27 mouse cellular contexts compared by ENCODE assay signal in genomic region chr12:17038246-17038645, GRCm38 (mm10). TPM values are rescaled to one million over a fixed set of nuclear protein-coding genes. Genes with fewer than 3 reads are reported as not detected.
DNase-seq lines count a peak whose midpoint lies in the region; ATAC-seq and TF ChIP-seq lines count a peak whose summit lies in the region.
"Had no signal": no experiment of that assay in that cellular context is flagged by ENCODE, and none has a peak within 500 bp of the region (broad histone marks: within the 10 kb centered on the region; RNA-seq: fewer than 3 reads in every experiment).

No protein-coding gene starts in this region.

- no peaks in the 10 kb centered on the region for H3K79me2 ChIP-seq in heart, adult 2 months (replicated peaks; ENCODE audit: control insufficient read depth, insufficient read depth, low read length)

- H3K9me3 ChIP-seq in lung, postnatal 0 days (ENCODE audit: low read length) = no peaks in the 10 kb centered on the region
- H3K9me3 ChIP-seq: embryonic facial prominence, embryonic 15.5 days; forebrain, embryonic 10.5 days; G1E; heart, embryonic 10.5 days; heart, embryonic 15.5 days; hindbrain, embryonic 12.5 days had no signal

- intact Hi-C loops in heart, postnatal 10 days (cut with DNase I) = loop anchor here (10.0 kb wide), 3 partner anchors 137 to 317 kb away; partner anchors contain the start of gene Kcnf1
- intact Hi-C loops in heart, adult 2 months (cut with DNase I) = no loop called here

- TF ChIP-seq POLR2A in heart, adult 2 months (IDR thresholded peaks at IDR 0.05; ENCODE audit: insufficient read depth, low read depth, low read length) = no peak

- H3K4me2 ChIP-seq in lung, postnatal 0 days (replicated peaks; ENCODE audit: low read depth, low read length) = no peak overlapping the region
- H3K4me2 ChIP-seq: embryonic facial prominence, embryonic 15.5 days; heart, embryonic 15.5 days; hindbrain, embryonic 12.5 days had no signal

- no peak for ATAC-seq in lung, postnatal 0 days
- ATAC-seq: CD4-positive, CD25-positive, alpha-beta regulatory T cell, adult 4 months; forebrain, embryonic 14.5 days; hindbrain, embryonic 16.5 days had no signal

- no peak overlapping the region for H3K4me3 ChIP-seq in heart, adult 2 months
- no peak overlapping the region for H3K4me3 ChIP-seq in lung, postnatal 0 days (ENCODE audit: low read depth, low read length)
- H3K4me3 ChIP-seq: embryonic facial prominence, embryonic 15.5 days; erythroblast, embryonic 14.5 days; forebrain, embryonic 10.5 days; gastrocnemius, adult 2 months; heart, embryonic 10.5 days; heart, embryonic 15.5 days; hindbrain, embryonic 12.5 days had no signal

- H3K4me1 ChIP-seq in heart, adult 2 months (ENCODE audit: control insufficient read depth, insufficient read depth, low read length) = no peaks in the 10 kb centered on the region
- H3K4me1 ChIP-seq in lung, postnatal 0 days (ENCODE audit: insufficient read depth, low read depth, low read length) = no peaks in the 10 kb centered on the region
- H3K4me1 ChIP-seq: heart, embryonic 15.5 days had no signal

- 71% methylated on average over 6 of the region's 6 CpGs for WGBS in heart, adult 2 months
- 57% methylated on average over 6 of the region's 6 CpGs for WGBS in lung, postnatal 0 days

- no peak for TF ChIP-seq CTCF in heart, adult 2 months (IDR thresholded peaks at IDR 0.05)
- no peak for TF ChIP-seq CTCF in lung, postnatal 0 days (IDR thresholded peaks at IDR 0.05)

- H3K27ac ChIP-seq in heart, adult 2 months = no peak overlapping the region
- H3K27ac ChIP-seq in lung, postnatal 0 days (ENCODE audit: low read length) = no peak overlapping the region
- H3K27ac ChIP-seq: embryonic facial prominence, embryonic 15.5 days; forebrain, embryonic 10.5 days; gastrocnemius, adult 2 months; heart, embryonic 10.5 days; heart, embryonic 15.5 days; hindbrain, embryonic 12.5 days had no signal

- no peaks in the 10 kb centered on the region for H3K36me3 ChIP-seq in heart, adult 2 months (ENCODE audit: control insufficient read depth, insufficient read depth, low read length)
- no peaks in the 10 kb centered on the region for H3K36me3 ChIP-seq in lung, postnatal 0 days (ENCODE audit: insufficient read depth, low read length)
- H3K36me3 ChIP-seq: embryonic facial prominence, embryonic 15.5 days; forebrain, embryonic 10.5 days; G1E; heart, embryonic 10.5 days; heart, embryonic 15.5 days; hindbrain, embryonic 12.5 days had no signal

- DNase-seq in heart, postnatal 10 days = peak; percentile 11 to 20
- no peak for DNase-seq in heart, adult 2 months
- peak; percentile 19 for DNase-seq in kidney, postnatal 14 days
- no peak for DNase-seq in kidney, postnatal 25 days
- peak; percentile 43 for DNase-seq in lung, postnatal 10 days
- no peak for DNase-seq in lung, postnatal 0 days (ENCODE audit: low spot score)
- no peak for DNase-seq in urinary bladder, postnatal 25 days (ENCODE audit: low spot score)
- DNase-seq: adrenal gland, adult 8-10 months; adrenal gland, postnatal 36 days; B cell, adult 2 months; cerebellum, adult 11 months; cerebellum, adult 8-10 months; cerebellum, postnatal 14 days; embryo, embryonic 11 days; gastrocnemius, adult 2 months; gastrocnemius, postnatal 25 days; heart, postnatal 36 days had no signal

- TF ChIP-seq EP300 in heart, adult 2 months (IDR thresholded peaks at IDR 0.05; ENCODE audit: insufficient read depth, low read depth, low read length) = no peak
- TF ChIP-seq EP300 in lung, postnatal 0 days (IDR thresholded peaks at IDR 0.05) = no peak

- H3K27me3 ChIP-seq in heart, adult 2 months (ENCODE audit: control insufficient read depth, insufficient read depth, low read length) = no peaks in the 10 kb centered on the region
- no peaks in the 10 kb centered on the region for H3K27me3 ChIP-seq in lung, postnatal 0 days (replicated peaks; ENCODE audit: insufficient read depth, low read length)
- H3K27me3 ChIP-seq: embryonic facial prominence, embryonic 15.5 days; heart, embryonic 15.5 days; hindbrain, embryonic 12.5 days had no signal

- no peak overlapping the region for H3K9ac ChIP-seq in heart, adult 2 months (ENCODE audit: low read depth, low read length)
- H3K9ac ChIP-seq in lung, postnatal 0 days (replicated peaks; ENCODE audit: low read depth) = no peak overlapping the region
- H3K9ac ChIP-seq: embryonic facial prominence, embryonic 15.5 days; heart, embryonic 15.5 days; hindbrain, embryonic 12.5 days had no signal

RNA-seq across cellular contexts. Expression of gene 2410004P03Rik, which starts 26.7 kb away (rescaled TPM):
- under 1 TPM in 1 of 2 experiments, not detected in 1; 0.12 TPM for total RNA-seq in heart, postnatal 10 days (2021)
- total RNA-seq in heart, adult 2 months (2021) = under 1 TPM in 1 of 2 experiments, not detected in 1; 0.14 TPM
- 0.41 and 0.84 TPM in 2 replicates for polyA plus RNA-seq in heart, adult 2 months (2012; rRNA removed)
- 13.6 and 16.9 TPM in 2 replicates for polyA plus RNA-seq in lung, postnatal 0 days (2015; fragmentation: Nextera tagmentation; extraction: Ambion mirVana)
- total RNA-seq: adrenal gland, adult 8-10 months; adrenal gland, postnatal 36 days; gastrocnemius, adult 2 months; gastrocnemius, postnatal 25 days had no signal
- polyA plus RNA-seq: erythroblast, embryonic 14.5 days; G1E had no signal

RNA-seq across cellular contexts. Expression of gene Pqlc3, which starts 38.0 kb away (rescaled TPM):
- 1 to 10 TPM; 2.4 to 3.0 TPM for total RNA-seq in heart, postnatal 10 days (2021)
- total RNA-seq in heart, adult 2 months (2021) = 1 to 10 TPM; 2.6 to 2.8 TPM
- polyA plus RNA-seq in heart, adult 2 months (2012; rRNA removed) = 13.6 and 15.8 TPM in 2 replicates
- 10.6 and 11.5 TPM in 2 replicates for polyA plus RNA-seq in lung, postnatal 0 days (2015; fragmentation: Nextera tagmentation; extraction: Ambion mirVana)

Comparison
In these comparisons a context has a peak if more than half of its experiments do, and no peak if none do; other contexts are left out.
1. DNase-seq: peak in heart, postnatal 10 days (2 of 2), kidney, postnatal 14 days (single experiment) and lung, postnatal 10 days (single experiment); none in heart, adult 2 months (0 of 2), kidney, postnatal 25 days (0 of 2), lung, postnatal 0 days (single experiment) and urinary bladder, postnatal 25 days (single experiment).